Mouse (Mus musculus): Measurements from ENCODE around the gene Man1a.
A peak's percentile ranks its signal among the peaks of the same experiment; 100 is the strongest.

The Man1a gene

DNA sequence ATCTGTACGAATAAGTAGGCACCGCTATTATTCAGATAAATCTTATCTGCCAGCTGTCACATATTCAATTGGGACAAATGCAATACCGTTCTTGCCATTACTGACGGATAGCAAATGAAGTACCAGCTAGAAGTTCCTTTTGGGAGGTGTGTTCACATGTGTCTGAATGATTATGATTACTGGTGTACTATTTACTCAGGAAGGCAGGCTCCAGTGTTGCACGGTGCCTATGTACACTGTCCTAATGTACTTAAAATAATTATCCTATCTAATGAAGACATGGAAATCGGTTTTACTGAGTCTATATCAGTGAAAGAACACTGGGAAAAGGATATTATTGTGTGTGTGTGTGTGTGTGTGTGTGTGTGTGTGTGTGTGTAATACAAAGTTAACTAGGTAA is 160.7 kb downstream of the Man1a start:
- no peak for DNase-seq (ENCODE audit: low spot score in 2 of 2)

DNA sequence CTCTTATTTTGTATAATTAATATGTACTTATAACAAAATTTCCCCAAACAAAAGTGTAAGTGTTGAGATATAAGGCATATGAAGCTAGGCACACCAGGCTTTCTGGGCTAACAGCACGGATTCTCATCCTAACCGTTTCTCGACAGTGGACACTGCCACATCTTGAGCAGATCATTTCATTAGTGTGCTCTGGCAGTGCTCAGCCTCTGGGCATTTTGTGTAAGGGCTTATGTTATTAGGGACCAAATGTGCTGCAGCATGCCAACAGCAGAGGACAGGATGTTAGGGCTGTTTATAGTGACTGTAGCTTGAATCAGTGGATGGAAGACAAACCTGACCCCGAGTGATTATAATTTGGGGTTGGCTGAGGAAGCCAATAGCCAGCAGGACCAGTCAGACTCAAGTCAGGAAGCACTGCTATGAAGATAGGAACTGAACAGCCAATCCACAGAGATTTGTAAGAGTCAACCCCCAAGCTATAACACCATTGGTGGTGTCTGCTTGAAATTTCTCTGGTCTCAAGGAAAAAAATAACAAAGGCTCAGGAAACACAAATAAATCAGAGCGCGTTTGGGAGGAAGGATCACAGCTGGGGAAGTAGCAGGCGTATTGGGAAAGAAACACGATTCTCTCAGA is 161.3 kb downstream of the Man1a start:
- no peak for DNase-seq (ENCODE audit: low spot score in 2 of 2)

DNA sequence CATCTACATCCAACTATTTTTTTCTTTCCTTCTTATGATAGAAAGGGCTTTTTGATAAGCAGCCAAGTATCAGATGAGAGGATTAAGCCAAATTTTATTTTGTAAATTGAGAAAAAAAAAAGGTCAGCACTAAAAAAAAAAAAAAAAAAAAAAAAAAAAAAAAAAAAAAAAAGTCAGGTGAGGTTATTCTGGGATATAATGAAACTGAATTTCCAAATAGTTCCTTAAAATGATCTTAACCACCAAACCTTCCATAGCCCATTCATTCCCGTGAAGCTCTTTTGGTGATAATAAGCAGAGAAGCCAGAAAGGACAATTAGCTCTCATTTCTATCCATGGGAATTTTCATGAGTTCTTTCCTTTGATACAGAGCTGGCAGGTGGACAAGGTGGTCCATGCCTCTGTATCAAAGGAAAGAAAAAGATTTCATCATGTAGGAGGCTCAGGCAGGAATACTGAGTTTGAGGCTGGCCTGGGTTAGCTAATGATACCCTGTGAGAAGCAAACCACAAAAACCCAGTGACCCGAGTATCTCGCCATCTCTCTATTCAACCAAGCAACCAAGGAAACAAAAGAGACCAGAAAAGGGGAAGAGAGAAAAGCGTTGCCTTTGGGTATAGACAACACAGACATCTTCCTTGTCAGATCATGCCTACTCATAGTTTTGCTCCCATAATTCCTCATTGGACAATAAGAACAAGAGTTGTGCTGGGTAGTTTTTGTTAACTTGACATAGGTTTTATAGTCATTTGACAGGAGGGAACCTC is 162.7 kb downstream of the Man1a start:
- no peak for DNase-seq (ENCODE audit: low spot score in 2 of 2)

DNA sequence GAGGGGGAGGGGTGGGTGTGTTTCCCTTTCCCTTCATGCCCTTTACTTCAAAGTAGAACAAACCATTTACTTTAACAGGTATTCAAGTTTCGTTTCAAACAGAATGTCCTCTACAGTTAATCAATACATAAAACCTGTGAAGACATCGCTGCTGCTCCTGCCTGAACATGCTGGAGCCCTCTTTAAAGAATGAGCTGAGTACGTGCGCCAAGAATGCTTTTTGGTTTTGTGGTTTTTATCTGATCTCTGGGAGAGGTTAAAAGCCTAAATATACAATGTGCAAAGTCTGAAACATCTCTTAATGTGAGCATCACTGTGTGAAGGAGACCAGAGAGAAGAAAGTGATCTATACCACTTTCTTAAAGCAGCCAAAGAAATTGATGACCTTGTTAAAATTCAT is 186.9 kb downstream of the Man1a start:
- DNase-seq (ENCODE audit: low spot score in 2 of 2) = no peak

DNA sequence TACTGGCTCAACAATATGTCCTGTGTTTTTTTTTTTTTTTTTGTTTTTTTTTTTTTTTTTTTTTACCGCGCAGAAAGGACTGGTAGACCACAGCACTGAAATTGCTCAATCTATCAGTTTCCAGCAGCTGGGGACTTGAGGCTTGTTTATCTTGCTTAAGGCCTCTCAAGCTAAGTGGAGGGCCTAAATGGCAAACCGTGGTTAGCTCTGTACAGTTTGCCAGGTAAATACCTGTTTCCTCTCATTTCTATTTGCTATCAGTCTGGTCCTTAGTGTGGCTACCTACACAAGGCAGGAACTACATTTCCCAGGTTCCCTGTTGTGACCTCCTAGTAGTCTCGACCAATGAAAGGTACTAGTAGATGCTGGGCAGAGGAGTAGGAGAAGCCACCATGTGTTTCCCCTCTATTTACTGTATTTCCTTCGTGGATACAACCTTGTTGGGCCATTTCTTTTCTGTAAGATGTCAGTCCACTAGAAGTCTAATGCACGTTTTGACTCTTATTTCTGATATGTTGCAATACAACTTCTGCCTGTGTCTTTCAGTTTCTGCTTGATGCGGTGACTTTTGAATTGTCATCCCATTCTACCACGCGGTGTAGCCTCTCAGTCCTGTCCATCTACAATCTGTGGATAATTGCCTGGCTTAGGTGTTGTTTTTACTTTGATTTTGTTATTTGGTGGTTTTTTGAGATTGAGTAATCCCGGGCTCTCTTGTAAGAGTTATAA is 187.9 kb downstream of the Man1a start:
- no peak for DNase-seq (ENCODE audit: low spot score in 2 of 2)

DNA sequence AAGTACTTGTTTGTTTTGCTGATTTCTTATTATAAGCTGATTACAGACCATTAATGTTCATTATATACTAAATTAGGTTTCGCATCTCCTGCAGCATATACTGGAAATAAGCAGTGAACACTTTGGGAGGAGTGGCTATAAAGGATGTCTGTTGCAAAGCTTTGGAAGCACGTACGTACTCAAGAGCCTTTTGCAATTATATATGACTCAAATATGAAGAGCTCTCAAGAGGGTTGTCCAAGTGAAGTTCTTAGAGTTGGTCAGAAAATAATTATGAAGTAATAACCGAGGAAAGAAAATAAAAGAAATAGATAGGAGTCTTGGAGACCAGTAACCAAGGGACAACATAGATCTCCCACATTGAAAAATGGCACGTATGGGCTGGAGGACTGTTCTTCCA is 189.9 kb downstream of the Man1a start:
- DNase-seq (ENCODE audit: low spot score in 2 of 2) = no peak

DNA sequence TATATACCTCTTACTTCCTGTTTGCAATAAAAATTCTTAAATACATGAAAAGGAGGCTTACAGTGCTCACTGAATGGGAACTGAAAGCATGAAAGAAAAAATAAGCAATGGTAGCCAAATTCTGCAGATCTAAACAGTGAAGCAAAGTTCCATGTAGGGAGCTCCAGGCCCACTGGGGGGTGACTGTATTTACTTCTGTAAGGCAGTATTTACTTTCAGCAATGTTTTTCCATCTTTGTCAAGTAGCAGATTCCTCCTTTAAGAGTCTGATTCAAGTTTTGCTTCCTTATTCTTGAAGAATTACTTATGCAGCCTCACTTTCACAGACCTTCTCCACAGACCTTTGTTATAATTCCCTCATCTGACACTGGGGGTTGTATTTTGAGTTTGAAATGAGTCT is 195.1 kb downstream of the Man1a start:
- no peak for DNase-seq (ENCODE audit: low spot score in 2 of 2)

DNA sequence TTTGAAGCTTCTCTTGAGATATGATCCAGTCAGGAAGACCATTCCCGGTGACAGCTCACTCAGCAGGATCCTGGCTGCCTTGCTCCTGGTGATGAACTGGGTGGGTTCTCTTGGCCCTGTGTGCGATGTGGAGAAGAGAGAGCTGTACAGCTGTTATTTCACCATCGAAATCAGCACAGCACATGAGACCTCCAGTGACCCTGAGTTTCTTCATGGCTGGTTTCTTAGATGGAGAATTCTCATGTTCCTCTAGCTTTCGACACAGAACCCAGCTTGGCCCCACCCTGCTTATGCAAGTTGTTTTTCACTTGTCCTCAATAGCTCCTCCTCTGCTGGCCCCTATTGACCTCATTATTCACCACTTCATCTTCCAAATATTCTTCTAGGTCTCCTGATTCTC is 200.5 kb downstream of the Man1a start:
- DNase-seq (ENCODE audit: low spot score in 2 of 2) = no peak

DNA sequence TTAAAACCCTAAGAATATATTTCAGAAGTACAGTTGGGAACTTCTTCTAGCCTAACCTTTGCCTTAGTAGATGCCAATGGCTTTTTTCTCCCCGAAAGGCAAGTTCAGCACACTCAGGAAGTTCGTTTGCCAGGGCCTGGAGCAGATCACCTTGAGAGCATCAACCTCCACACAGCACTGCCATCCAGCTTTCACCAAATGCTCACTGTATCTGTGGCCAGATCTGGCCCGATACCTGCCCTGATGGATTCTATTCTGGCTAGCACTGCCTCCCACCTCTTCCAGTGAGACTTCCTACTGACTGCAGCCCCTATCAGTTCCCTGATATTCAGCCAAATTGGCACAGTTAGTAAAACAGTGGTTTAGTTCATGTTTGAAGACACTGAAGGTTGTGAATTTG is 202.2 kb downstream of the Man1a start:
- no peak for DNase-seq (ENCODE audit: low spot score in 2 of 2)

DNA sequence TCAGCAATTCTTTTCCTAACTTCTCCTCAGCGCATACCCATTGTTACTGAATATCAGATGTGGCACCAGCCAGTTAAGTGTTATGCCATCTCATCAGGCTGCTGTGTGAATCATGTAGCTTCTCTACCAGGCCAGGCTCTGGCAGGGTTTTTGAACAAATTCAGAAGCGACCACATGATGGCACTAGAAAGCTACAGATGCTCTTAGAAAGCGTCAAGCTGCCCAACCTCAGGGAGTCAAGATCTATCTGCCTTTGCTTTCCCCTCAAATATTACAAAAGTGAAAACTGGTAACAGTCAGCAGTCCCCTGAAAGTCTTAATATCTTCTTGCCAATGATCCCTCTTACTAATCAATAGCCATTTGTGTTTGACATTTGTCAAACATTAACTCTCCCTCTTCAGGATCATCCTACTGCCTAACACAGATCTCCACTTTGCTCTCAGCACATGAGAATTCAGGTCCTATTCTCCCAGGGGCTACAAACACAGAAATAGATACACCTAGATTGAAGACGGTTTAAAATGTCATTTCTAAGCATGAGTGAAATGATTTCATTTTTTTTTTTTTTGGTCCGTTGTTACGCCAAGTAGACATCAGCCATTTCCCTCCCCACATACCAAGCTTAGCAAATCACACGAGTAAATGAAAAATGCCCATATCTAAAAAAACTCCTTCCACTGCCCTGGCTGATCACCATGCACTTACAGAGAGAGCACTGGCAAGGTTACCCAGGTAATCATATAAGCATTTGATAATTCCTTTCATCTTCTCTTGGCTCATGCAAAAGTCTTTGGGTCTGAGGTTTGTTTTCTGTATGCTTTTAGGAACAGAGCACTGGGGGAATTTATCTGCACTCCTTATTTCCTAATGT is 212.7 kb downstream of the Man1a start:
- peak; percentile 36 to 67 for DNase-seq (ENCODE audit: low spot score in 2 of 2)

DNA sequence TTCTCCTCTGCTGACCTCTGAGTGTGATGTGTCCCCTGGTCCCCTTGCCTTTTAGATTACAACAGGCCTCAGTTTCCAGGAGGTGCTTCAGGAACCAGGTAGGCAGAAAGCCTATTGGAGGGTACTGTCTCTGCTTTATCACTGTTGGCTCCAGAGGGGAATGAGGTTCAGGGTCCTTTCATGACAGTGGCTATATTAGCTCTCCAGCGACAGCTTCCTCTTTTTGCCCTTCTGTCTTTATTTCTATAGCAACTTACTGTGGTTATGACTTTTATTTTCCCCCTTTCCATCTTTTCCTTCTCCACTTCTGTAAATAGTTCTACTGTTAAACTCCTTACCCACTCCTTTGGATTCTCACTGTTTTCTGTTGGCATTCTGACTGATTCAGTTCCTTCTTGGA is 216.5 kb downstream of the Man1a start:
- DNase-seq (ENCODE audit: low spot score in 2 of 2) = no peak

DNA sequence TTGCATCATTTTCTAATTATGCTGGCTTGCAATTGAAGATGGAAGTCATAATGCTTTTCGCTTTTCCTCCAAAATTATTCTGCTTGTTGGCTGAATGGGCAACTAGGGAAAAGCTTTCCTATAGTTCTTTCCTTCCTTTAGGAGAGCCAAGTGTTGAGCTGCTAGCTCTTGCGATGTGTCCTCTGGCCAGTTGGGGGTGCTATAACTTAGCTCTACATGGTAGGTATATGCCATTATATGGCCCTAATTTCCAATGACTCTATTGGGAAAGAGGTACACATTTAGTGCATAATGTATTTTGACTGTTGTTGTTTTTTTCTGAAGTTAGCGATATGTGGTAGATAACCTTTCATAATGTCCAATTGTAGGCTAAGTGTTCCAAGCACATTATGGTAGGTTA is 217.2 kb downstream of the Man1a start:
- DNase-seq (ENCODE audit: low spot score in 2 of 2) = no peak
